Mouse (Mus musculus) thymus, postnatal 4 days (tissue): ENCODE results near the gene Serpinb8.

Experiments
- DNase-seq: peaks from one replicate; pipeline ENCODE4 v3.0.0; 2021

Serpinb8 gene

GRCm38 (mm10) chr1:107645086-107645485 lies 55.3 kb downstream of the Serpinb8 start:
- no peak for DNase-seq

GRCm38 (mm10) chr1:107657689-107658088 lies 67.9 kb downstream of the Serpinb8 start:
- DNase-seq: no peak
